8 mouse cellular contexts compared by ENCODE assay signal in genomic region chr3:67373872-67374271, GRCm38 (mm10). TPM values are rescaled to one million over a fixed set of nuclear protein-coding genes. Genes with fewer than 3 reads are reported as not detected.
DNase-seq lines count a peak whose midpoint lies in the region; ATAC-seq and TF ChIP-seq lines count a peak whose summit lies in the region.

TSS of gene Mlf1 (plus strand) at chr3:67374097.

- peaks cover 29% of the 10 kb centered on the region for H3K27me3 ChIP-seq in limb, embryonic 13.5 days
- peaks cover 14% of the 10 kb centered on the region for H3K27me3 ChIP-seq in midbrain, embryonic 16.5 days (ENCODE audit: control insufficient read depth, insufficient read depth, low read depth, low read length)
- peaks cover 10% of the 10 kb centered on the region for H3K27me3 ChIP-seq in spleen, adult 2 months (ENCODE audit: control insufficient read depth, insufficient read depth, low read length)

- peak within 1 kb of the TSS; percentile 40 for H3K4me3 ChIP-seq in embryonic fibroblast, embryonic 13.5 days (ENCODE audit: insufficient read depth, low read length)
- H3K4me3 ChIP-seq in limb, embryonic 13.5 days = peak within 1 kb of the TSS; percentile 53
- peak within 1 kb of the TSS; percentile 65 for H3K4me3 ChIP-seq in midbrain, embryonic 16.5 days (ENCODE audit: low read depth, low read length)
- H3K4me3 ChIP-seq in spleen, adult 2 months (ENCODE audit: extremely low read depth, insufficient read depth, insufficient read length) = peak within 1 kb of the TSS; percentile 32; the same call in 1 of the 2 replicates

- DNase-seq in 3T3-L1 (ENCODE audit: low read depth, low spot score) = peak; percentile 88
- peak; percentile 94 for DNase-seq in brain, adult 2 months (ENCODE audit: low read depth, low spot score)
- DNase-seq in heart, adult 9 months (ENCODE audit: low spot score in 2 of 2) = peak; percentile 82 to 87
- peak; percentile 86 for DNase-seq in kidney, adult 9 months
- DNase-seq in spleen, adult 2 months (ENCODE audit: low read depth in 1 of 2, low spot score in 2 of 2) = peak; percentile 32 to 44

- ATAC-seq in limb, embryonic 13.5 days (ENCODE audit: low FRiP score, low read depth) = peak; percentile 98
- peak; percentile 99 for ATAC-seq in midbrain, embryonic 16.5 days

- 0 out of 2 replicates have a peak, but pooled peaks have one; percentile 24 for TF ChIP-seq POLR2A in embryonic fibroblast, embryonic 13.5 days (IDR thresholded peaks at IDR 0.05; ENCODE audit: low read depth, low read length)
- no peak for TF ChIP-seq POLR2A in spleen, adult 2 months (IDR thresholded peaks at IDR 0.05; ENCODE audit: low read depth, low read length)

- no peaks in the 10 kb centered on the region for H3K4me1 ChIP-seq in embryonic fibroblast, embryonic 13.5 days (ENCODE audit: control insufficient read depth, insufficient read depth, low read length)
- peaks cover 4% of the 10 kb centered on the region; the same call in 1 of the 2 replicates for H3K4me1 ChIP-seq in limb, embryonic 13.5 days
- peaks cover 3% of the 10 kb centered on the region for H3K4me1 ChIP-seq in midbrain, embryonic 16.5 days (ENCODE audit: control insufficient read depth, insufficient read depth, low read length)
- H3K4me1 ChIP-seq in spleen, adult 2 months (ENCODE audit: control insufficient read depth, insufficient read depth, insufficient read length) = peaks cover 6% of the 10 kb centered on the region

- no peak for TF ChIP-seq CTCF in embryonic fibroblast, embryonic 13.5 days (IDR thresholded peaks at IDR 0.05; ENCODE audit: borderline replicate concordance, insufficient read depth, low read length)
- no peak for TF ChIP-seq CTCF in spleen, adult 2 months (IDR thresholded peaks at IDR 0.05; ENCODE audit: extremely low read depth, insufficient read depth, insufficient read length, insufficient replicate concordance)

- no peaks in the 10 kb centered on the region for H3K9me3 ChIP-seq in limb, embryonic 13.5 days
- H3K9me3 ChIP-seq in midbrain, embryonic 16.5 days (replicated peaks; ENCODE audit: control insufficient read depth, low read length, poor library complexity, severe bottlenecking) = no peaks in the 10 kb centered on the region

- 0% methylated on average over 35 of the region's 35 CpGs for WGBS in limb, embryonic 13.5 days
- WGBS in midbrain, embryonic 16.5 days = under 1% methylated on average over 35 of the region's 35 CpGs
- WGBS in spleen, adult 2 months = under 1% methylated on average over 35 of the region's 35 CpGs

- peak within 1 kb of the TSS; percentile 60 for H3K9ac ChIP-seq in limb, embryonic 13.5 days
- H3K9ac ChIP-seq in midbrain, embryonic 16.5 days (ENCODE audit: low read depth, low read length) = peak within 1 kb of the TSS; percentile 74

- H3K36me3 ChIP-seq in limb, embryonic 13.5 days = no peaks in the 10 kb centered on the region
- H3K36me3 ChIP-seq in midbrain, embryonic 16.5 days (ENCODE audit: control insufficient read depth, insufficient read depth, low read length) = no peaks in the 10 kb centered on the region
- no peaks in the 10 kb centered on the region for H3K36me3 ChIP-seq in spleen, adult 2 months (ENCODE audit: control insufficient read depth, insufficient read depth, low read length)

- no peak within 1 kb of the TSS for H3K27ac ChIP-seq in embryonic fibroblast, embryonic 13.5 days (ENCODE audit: insufficient read depth, low read length)
- no peak within 1 kb of the TSS for H3K27ac ChIP-seq in limb, embryonic 13.5 days
- no peak within 1 kb of the TSS for H3K27ac ChIP-seq in midbrain, embryonic 16.5 days (ENCODE audit: low read length)
- no peak within 1 kb of the TSS for H3K27ac ChIP-seq in spleen, adult 2 months (ENCODE audit: insufficient read depth, low read length)

- peak within 1 kb of the TSS; percentile 84 for H3K4me2 ChIP-seq in limb, embryonic 13.5 days (replicated peaks)
- peak within 1 kb of the TSS; percentile 94 for H3K4me2 ChIP-seq in midbrain, embryonic 16.5 days (ENCODE audit: low read length)

RNA-seq across cellular contexts. Expression of gene Mlf1, which starts in this region (rescaled TPM):
- 4.3 and 7.5 TPM in 2 replicates for polyA plus RNA-seq in embryonic fibroblast, embryonic 13.5 days (2011; ENCODE audit: insufficient read length, low read depth, missing spikeins)
- 18.9 and 19.8 TPM in 2 replicates for polyA plus RNA-seq in limb, embryonic 13.5 days (2015; fragmentation: Nextera tagmentation; extraction: Ambion mirVana)
- polyA plus RNA-seq in midbrain, embryonic 16.5 days (2015; fragmentation: Nextera tagmentation; extraction: Ambion mirVana) = 28.5 TPM in 2 replicates
- polyA plus RNA-seq in spleen, adult 2 months (2012; rRNA removed) = 0.08 TPM in 1 of 2 replicates, not detected in the other

Comparison
In these comparisons a context has a peak if more than half of its experiments do, and no peak if none do; other contexts are left out.
1. Peak in DNase-seq and H3K4me3 ChIP-seq in spleen, adult 2 months; RNA of the gene not detected or under 1 TPM.
2. DNase-seq: peak in every context shown above with its lines; median percentile 94 in brain, adult 2 months; 88 in 3T3-L1; 86 in kidney, adult 9 months; 84 in heart, adult 9 months; 38 in spleen, adult 2 months.